29 mouse cellular contexts compared by ENCODE assay signal in genomic region chr7:132816528-132816927, GRCm38 (mm10).
"Had no signal": no experiment of that assay in that cellular context is flagged by ENCODE, and none has a peak within 500 bp of the region (broad histone marks: within the 10 kb centered on the region; RNA-seq: fewer than 3 reads in every experiment).

No protein-coding gene starts in this region.

- ATAC-seq: hindbrain, postnatal 0 days; intestine, embryonic 16.5 days had no signal

- H3K9me3 ChIP-seq: heart, embryonic 10.5 days; heart, embryonic 12.5 days; hindbrain, embryonic 10.5 days; hindbrain, embryonic 13.5 days; hindbrain, embryonic 15.5 days; kidney, embryonic 15.5 days; limb, embryonic 10.5 days; limb, embryonic 12.5 days; liver, embryonic 13.5 days; liver, embryonic 15.5 days had no signal

- H3K36me3 ChIP-seq: hindbrain, embryonic 15.5 days; liver, embryonic 13.5 days; liver, embryonic 15.5 days had no signal

- H3K9ac ChIP-seq: heart, embryonic 12.5 days; hindbrain, embryonic 13.5 days; hindbrain, embryonic 15.5 days; kidney, embryonic 15.5 days; limb, embryonic 12.5 days; liver, embryonic 13.5 days; liver, embryonic 15.5 days had no signal

- H3K4me2 ChIP-seq: heart, embryonic 12.5 days; hindbrain, embryonic 13.5 days; hindbrain, embryonic 15.5 days; kidney, embryonic 15.5 days; limb, embryonic 12.5 days; liver, embryonic 11.5 days; liver, embryonic 13.5 days; liver, embryonic 15.5 days had no signal

- H3K27ac ChIP-seq: gastrocnemius, adult 2 months; heart, embryonic 10.5 days; hindbrain, embryonic 10.5 days; hindbrain, embryonic 13.5 days; hindbrain, embryonic 15.5 days; hindbrain, postnatal 0 days; kidney, embryonic 15.5 days; kidney, postnatal 0 days; left cerebral cortex, adult 2 months; limb, embryonic 12.5 days; liver, embryonic 13.5 days; liver, embryonic 15.5 days had no signal

- H3K4me3 ChIP-seq: gastrocnemius, adult 2 months; heart, embryonic 10.5 days; heart, embryonic 12.5 days; hindbrain, embryonic 10.5 days; hindbrain, embryonic 13.5 days; hindbrain, embryonic 15.5 days; kidney, embryonic 15.5 days; left cerebral cortex, adult 2 months; limb, embryonic 12.5 days; liver, embryonic 13.5 days; liver, embryonic 15.5 days had no signal

- DNase-seq: gastrocnemius, adult 2 months; gastrocnemius, postnatal 10 days; gastrocnemius, postnatal 25 days; heart, adult 18-20 months; heart, postnatal 10 days; heart, postnatal 4 days; kidney, adult 11 months; kidney, adult 2 months; kidney, adult 9 months; kidney, postnatal 14 days; kidney, postnatal 36 days; layer of hippocampus, adult 9-11 months; layer of hippocampus, postnatal 36 days; liver; liver, embryonic 13.5 days had no signal

- H3K27me3 ChIP-seq: heart, embryonic 12.5 days; hindbrain, embryonic 13.5 days; hindbrain, embryonic 15.5 days; kidney, embryonic 15.5 days; limb, embryonic 12.5 days had no signal
